Mouse (Mus musculus): Measurements from ENCODE around the gene Birc2. TPM values are rescaled to one million over a fixed set of nuclear protein-coding genes. Genes with fewer than 3 reads are reported as not detected.
"Not testable (repeated sequence)": the region's sequence is repeated elsewhere in the genome, so short reads cannot be mapped to it uniquely, and the experiment has no call there.

Gene Birc2
- 100 to 1,000 TPM; 110 to 127 (median 119) TPM for polyA plus RNA-seq (2017; shearing (Covaris generic))

DNA sequence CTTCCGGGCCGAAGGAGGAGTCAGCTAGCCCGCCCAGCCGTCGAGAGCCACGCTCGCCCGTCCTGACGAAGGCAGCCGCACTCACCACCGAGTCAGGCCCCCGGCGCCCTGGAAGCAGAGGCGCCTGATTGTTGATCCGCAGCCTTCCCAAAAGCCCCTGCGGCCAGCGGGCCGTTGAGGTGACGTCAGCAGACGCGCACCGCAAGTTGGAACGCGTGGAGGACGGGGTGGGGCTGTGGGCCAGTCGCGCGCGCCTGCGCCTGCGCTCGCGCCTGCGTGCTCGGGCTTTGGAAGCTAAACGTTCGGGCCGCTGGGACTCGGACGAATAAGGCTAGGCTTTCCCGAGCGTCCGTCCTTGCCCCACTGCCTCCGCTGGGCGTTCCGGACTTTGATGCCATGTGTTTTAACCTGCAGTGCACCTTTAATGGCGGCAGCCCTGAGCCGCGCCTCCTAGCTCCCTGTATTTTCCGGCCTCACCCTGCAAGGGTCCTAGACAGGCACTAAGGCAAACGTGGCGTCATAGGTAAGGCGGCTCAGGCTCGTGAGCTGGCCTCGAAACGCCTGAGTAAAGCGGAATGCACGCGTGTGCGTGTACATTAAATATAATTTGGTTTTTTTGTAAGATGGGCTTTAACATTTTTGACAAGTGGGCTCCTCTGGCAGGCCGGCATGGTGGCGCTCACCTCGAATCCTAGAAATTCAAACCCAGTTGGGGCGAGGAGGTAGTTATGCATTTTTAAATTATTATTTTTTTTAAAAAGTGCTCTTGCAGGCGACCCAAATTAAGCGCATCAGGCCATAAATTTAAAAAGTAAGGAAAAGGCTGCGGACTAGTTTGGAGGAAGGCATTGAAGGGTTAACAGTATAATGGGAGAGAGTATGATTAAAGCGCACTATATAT, at the start of gene Birc2:
Gene Birc2, minus strand, starts transcription at position 160 of the 901 bp plus-strand sequence.
- peak; percentile 88 for ATAC-seq

DNA sequence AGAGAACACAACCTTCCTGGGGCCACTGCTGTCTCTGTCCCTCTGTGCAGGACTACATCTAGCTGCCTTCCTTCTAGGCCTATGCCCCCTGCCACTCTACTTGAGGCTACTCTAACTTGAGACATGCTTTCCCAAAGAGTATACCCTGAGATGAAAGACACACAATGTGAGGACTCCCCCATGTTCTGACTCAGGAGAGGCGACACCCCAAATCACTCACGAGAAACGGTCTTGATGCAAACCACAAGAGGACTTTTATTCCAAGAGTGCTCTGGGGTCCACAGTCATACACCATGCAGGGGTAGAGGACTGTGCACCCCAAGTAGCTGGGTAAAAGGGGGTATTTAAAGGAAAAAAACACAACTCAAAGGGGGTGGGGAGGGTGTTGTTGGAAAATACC, 47.5 kb upstream of the Birc2 start:
- ATAC-seq: no peak

DNA sequence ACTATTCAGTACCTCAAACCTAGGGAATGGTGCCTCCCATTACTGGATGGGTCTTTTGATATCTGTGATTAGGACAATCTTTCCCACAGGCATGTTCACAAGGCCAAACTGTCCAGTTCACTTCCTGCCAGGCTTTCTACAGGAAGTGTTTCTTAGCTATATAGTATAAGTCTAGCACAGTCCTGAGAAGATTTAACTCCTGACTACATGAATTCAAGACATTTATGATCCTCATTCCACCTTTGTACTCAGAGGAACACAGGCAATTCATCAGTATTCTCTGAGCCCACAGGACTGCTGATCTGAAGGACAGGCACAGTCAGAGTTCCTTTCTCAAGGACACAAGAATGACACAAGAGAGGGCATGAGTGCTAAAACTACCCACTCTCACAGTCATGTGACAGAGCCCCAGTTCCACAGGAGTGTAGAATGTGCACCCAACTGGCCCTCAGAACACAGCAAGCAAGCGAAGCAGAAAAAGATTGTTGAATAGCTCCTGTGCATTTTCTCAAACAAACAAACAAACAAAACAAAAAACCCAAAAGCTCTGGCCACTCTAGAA, 45.5 kb upstream of the Birc2 start:
- no peak for ATAC-seq

DNA sequence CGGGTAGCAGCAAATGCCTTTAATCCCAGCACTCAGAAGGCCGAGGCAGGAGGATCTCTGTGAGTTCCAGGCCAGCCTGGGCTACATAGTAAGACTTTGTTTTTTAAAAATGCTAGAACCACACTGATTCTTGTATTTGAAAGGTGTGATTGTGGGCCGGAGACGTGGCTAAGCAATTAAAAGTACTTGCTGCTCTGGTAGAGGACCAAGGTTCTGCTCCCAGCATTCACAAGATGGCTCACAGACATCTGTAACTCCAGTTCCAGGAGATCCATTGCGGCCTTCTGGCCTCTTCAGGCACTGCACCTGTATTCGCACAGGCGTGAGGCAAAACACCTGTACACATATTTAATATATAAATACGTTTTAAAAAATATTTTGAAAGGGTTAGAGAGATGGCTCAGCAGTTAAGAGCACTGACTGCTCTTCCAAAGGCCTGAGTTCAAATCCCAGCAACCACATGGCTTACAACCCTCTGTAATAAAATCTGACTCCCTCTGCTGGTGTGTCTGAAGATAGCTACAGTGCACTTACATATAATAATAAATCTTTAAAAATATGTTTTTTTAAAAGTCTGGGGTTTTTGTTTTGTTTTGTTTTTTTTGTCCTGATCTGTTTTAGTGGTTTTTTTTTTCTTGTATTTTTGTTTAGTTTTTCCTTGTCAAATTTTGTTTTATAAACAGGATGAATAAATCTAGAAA, 36.8 kb upstream of the Birc2 start:
- ATAC-seq: no peak

DNA sequence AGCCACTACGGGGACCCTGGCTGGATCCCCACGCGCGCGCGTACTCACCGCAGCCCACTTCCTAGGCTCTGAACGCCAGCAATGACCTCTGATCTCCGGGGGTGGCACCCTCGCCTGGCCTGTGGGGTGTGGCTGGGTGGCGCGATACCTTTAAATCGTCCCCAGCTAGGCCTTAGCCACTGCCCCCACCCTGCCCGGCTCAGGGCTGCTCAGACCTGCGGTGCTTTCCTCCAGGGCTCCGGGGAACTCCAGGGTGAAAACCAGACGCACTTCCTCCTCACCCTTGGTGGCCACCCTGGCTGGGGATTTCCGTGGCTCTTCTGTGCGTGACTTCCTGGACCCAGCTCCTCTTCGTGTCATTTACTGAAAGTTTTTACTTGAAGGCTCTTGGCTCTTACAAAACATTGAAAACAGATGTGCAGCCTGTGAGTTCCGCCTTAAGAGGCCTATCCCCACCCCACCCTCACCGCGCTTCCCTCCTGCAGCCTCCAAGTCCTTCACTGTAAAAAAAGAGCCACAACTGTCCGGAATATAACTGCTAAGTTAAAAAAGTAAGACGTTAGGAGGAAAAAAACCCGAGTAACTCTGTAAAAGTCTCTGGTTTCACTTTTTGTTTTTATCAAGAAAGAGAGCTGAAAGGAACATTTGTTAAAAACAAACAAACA, 36.0 kb upstream of the Birc2 start, which contains the start of gene Birc3:
Gene Birc3, minus strand, starts transcription at position 412 of the 665 bp plus-strand sequence.
- peak; percentile 81 for ATAC-seq

DNA sequence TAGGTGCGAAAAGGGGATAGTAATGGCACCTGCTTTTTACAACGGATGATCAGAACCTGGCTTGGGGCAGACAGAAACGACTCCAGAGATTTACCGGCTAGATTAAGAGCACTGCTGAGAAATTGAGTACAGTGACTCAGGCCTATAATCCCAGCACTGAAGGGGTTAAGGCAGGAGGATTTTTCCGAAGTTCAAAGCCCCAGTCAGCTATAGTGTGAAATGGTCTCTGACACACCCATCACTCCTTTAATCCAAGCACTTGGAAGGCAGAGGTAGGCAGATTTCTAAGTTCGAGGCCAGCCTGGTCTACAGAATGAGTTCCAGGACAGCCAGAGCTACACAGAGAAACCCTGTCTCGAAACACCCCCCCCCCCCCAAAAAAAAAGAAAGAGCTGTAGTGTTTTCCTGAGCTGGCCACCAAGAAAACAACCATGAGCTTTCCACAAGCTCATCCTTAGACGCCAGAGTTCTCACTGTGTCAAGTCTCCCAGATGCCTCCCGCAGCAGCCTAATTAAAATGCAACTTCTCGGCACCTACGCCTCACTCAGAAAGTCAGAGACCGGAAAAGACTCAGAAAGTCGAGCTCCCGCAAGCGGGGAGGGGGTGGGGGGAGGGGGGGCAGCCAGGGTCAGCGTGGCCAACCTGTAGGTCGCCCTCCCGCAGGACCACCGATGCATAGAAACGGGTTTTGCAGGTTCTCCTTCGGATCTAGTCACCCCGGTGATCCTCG, 35.3 kb upstream of the Birc2 start:
- ATAC-seq: peak; percentile 1

DNA sequence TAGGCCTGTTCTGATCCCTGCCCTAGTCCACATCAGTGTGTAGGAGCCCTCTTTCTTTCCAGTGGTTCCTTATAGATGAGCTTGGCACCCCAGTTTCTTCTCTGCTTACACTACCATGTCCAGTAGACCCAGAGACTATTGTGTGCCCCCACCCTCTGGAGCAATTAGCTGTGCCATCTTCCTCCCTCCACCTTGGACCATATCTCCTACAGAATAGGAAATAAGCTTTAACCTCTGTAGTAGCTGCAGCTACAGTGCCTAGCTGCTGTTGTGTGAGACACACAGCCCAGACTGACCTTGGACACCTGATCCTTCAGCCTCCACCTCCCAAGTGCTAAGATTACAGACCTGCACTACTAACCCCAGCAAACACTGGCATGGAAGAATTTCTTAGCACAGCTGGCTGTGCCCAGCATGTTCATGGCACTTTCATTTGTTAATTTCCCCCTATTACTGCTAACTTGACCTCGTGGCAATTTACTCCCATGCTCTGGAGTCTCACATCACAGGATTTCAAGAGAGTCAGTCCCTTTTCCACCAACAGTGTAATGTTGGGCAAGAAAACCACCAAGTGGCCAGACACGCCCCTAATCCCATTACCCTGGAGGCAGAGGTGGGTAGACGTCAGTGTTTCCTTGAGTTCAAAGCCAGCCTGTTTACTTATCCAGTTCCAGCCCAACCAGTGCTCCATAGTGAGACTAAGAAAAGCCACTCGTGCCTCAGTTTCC, 34.6 kb upstream of the Birc2 start:
- peak; percentile 18 for ATAC-seq

DNA sequence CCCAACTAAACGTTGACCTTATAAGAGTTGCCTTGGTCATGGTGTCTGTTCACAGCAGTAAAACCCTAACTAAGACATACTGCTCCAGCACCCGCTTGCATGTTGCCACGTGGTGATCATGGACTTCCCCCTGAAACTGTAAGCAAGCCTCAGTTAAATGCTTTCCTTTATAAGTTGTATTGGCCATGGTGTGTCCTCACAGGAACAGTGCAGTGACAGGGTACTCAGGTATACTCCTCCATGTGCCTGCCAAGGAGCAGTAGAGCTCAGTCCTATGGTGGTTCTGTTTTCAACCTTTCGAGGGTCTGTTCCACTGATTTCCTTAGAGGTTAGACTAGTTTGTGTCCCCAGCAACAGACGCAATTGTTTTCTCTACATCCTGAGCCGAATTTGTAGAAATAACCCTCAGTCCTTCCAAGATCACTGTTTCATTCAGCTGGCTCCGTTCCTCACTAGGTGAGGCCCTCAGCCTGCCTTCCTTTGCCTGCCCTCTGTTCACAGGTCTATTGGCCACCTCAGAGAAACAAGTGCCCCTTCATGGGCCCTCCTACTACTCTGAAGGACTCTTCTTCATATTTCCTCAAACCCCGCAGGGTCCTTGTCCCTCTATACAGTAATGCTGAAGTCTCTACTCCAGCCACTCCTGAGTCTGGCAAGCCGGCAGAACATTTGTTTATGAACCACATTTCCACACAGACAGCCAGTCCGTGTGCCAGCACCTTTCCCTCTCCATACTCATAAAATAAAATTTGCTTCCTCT, 33.9 kb upstream of the Birc2 start:
- ATAC-seq: no peak

DNA sequence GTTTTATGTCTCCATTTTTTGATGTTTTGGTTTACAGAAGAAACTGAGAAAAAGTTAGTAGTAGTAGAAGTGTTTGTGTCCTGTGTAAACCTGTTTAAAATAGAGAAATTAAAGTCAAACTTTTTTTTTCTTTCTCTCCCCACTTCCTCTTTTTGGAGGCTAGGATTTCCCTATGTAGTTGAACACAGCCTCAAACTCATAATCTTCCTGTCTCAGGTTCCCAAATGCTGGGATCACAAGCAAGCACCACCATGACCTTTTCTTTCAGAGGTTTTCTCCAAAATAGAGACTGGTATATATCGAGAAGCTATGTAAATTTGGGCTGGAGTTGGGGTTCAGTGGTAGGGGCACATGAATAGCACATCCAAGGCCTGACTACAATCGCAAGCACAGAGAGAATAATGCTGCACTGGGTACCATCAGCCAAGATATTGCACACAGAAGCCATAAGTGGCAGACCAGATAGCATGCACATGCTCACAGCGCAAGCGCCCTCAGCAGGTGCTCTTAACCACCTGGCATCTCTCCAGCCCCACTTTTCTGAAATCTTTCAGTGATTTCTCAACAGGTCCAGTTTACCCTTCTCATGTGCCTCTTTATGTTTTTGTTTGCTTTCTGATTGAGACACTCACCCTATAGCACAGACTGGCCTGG, 32.1 kb upstream of the Birc2 start:
- no peak for ATAC-seq

DNA sequence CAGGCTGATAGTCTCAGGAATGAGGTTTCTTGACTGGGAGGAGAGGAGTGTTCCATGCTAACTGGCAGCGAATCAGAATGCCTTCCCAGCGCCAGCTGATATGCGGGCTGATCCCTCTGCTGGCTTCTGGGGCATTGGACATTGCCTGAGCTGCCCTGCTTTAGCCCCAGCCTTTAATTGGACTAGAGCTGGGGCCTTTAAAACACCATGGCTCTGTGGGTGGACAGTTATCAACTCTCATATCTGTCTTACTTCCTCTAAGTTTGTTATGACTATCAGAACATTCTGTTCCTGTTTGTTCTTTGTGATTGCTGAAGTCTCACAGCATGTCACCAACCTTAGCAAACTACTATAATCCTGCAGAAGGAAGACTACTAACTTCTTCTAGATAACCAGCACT, 31.1 kb upstream of the Birc2 start:
- ATAC-seq: no peak

DNA sequence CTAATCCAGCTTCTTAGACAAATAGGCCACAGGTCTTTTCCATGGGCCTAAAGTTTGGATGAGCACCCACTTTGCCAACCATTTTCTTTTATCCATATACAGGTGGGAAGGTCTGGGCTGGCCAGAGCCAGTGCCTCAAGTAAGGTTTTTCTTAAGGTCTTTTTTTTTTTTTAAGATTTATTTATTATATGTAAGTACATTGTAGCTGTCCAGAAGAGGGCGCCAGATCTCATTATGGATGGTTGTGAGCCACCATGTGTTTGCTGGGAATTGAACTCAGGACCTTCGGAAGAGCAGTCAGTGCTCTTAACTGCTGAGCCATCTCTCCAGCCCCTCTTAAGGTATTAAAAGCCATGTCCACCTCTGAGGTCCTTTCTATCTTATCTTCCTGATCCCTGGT, 30.1 kb upstream of the Birc2 start:
- not testable (repeated sequence) for ATAC-seq

DNA sequence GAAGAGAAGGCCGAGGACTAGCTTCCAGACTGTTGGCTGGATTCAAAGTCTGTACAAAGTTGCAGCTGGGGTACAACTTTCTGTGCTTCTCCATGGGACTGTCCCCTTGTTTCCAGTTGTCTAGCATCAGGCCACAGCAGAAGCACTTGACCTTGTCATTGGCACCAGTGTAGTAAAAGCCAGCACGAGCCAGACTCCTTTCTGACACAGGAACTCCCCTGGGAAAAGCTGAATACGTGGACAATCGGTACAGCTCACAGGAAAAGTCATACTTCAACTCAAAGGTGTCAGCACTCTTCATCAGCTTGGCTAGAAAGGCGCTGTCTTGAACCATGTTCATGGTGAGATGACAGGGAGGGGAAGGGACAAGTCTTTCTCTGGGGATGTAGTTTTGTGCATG, 24.1 kb upstream of the Birc2 start:
- no peak for ATAC-seq

DNA sequence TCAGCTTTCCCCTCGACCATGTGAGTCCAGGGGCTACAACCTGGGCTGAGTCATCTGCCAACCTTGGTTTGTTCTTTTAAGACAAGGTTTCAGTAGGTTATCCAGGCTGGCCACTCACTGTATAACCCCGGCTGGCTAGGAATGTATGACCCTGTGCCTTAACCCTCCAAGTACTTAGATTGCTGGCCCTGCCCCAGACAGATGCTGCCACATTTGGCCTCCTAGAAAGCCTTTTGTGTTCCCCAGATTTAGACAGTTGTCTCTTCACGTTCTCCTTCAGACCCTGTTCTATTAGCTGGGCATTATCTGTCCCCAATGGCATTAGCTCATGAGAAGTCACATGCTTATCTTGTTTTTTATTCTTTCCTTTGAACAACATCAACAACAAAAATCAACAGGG, 19.0 kb upstream of the Birc2 start:
- no peak for ATAC-seq

DNA sequence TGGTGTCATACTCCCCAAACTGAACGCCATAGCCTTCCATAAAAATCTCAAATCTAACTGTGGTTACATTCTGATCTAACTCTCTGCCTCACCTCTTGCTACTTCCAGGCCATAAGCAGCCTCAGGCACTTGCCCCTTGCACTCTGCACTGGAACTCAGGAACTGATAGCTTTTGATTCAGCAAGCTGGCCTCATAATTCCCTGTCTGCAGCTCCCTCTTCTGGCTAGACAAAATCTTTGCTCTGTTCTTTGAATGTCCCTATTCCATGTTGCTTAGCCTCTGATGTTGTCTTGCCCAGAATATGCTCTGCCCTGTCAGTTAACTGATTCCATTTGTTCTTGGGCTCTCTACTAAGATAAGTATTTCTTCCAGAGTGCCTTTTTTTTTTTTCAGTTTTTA, 18.5 kb upstream of the Birc2 start:
- peak; percentile 69 for ATAC-seq

DNA sequence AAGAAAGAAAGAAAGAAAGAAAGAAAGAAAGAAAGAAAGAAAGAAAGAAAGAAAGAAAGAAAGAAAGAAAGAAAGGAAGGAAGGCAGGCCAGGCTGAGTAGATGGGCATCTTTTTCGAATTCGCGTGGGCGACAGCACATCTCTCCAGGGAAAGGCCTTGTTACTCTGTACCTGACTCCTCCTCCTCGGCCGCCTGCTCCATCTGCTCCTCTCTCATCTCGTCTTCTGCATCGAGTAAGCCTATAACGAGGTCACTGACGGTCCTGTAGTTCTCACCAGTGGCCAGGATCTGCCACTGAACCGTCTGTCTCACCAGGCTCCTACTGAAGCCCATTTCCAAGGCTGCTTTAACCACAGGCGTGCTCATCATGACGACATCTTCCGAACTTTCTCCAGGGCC, 17.3 kb upstream of the Birc2 start:
- not testable (repeated sequence) for ATAC-seq

DNA sequence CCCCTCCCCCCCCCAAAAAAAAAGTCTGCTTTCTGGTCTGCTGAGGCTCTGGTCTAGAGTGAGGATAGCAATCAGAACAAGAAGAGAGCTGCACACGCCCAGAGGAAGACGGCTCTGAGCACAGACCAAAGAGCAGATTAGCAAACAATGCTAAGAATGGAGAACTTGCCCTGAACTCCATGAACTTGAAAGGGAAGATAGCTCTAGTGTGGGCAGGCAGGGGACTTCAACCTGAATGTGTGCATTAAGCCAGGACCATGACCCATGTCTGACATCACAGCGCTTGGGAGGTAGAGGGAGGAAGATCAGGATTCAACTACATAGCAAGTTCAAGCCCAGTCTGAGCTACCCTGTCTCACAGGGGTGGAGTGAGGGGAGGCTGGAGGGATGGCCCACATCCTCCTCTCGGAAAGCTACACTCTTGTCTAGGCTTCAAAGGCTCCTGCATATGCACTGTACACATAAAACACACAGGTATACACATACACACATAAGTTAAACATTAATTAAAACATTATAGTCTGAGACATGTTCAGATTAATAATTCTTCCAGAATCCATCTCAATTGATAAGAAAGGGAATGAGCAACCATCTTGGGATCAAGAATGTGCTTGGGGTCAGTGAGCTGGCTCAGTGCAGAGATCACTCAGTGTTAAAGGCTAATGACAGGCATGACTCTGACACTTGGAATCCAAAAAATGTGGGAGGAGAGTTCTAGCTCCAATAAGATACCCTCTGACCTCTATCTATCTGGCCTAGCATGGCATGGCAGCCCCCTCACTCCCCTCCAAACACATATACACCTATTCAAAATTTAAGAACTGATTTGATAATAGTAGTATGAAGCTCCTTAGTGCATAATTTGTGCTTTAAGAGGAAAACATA, 15.7 kb upstream of the Birc2 start:
- no peak for ATAC-seq

DNA sequence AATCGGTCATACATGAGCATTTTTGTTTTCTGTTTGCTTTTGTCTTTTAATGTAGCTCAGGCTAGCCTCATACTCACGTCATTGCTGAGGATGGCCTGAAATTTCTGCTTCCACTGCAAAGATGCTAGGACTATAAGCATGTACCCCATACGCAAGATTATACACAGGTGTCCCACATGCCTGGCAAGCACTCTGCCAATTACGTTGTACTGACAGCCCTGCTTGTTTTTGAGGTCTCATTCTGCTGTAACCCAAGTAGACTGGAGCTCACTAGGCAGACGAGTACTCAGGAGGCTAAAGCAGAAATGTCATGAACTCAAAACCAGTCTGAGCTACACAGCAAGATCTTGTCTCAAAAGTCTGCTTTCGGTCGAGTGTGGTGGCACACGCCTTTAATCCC, 15.0 kb upstream of the Birc2 start:
- ATAC-seq: no peak

DNA sequence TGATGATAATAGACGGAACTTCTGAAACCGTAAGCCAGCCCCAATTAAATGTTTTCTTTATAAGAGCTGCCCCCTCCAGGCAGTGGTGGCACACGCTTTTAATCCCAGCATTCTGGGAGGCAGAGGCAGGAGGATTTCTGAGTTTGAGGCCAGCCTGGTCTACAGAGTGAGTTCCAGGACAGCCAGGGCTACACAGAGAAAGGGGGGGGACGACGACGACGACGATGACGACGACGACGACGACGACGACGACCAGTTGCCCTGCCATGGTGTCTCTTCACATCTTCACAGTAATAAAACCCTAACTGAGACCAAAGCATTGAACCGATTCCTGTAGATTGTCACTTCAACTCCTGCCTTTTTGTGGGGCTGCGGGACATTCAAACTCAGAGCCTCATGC, 11.3 kb upstream of the Birc2 start:
- no peak for ATAC-seq

DNA sequence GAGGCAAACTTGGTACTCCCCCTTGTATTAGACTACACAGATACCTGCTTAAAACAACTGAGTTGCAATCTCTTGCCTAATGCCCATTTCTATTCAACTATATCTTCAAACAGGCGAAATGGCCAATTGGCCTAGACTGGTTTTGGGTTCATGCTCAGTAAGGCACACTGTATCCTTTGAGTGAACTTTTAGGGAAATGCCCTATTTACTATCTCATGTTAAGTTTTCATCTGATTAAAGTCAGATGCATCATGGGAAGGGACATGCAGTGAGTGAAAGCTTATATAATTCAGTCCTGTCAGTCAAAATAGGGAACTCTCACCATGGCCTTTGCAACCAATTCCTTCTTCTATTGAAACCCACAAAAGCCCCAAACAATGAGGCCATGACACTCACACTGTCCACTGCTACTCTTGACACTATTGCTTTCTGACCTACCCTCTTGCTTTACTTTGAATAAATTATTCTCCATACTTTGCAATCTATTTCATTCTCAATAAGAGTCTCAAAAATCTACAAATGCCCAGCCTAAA, 9.9 kb upstream of the Birc2 start:
- peak; percentile 41 for ATAC-seq
